Mouse (Mus musculus) hindbrain, embryonic 10.5 days (tissue): Measurements from ENCODE around the gene Rap1b. TPM values are rescaled to one million over a fixed set of nuclear protein-coding genes. Genes with fewer than 3 reads are reported as not detected.
A peak's percentile ranks its signal among the peaks of the same experiment; 100 is the strongest.
"Not testable (repeated sequence)": the region's sequence is repeated elsewhere in the genome, so short reads cannot be mapped to it uniquely, and the experiment has no call there.

Experiments
- DNase-seq: peaks from one replicate; pipeline ENCODE4 v3.0.0-alpha.2; 2017; ENCODE audit warnings: low spot score
- H3K27ac ChIP-seq: fragments of 300-500 bp; sonication (generic); 2 replicates; pipeline ENCODE4 v1.5.1; 2016; ENCODE audit warnings: mild to moderate bottlenecking, moderate library complexity
- H3K27me3 ChIP-seq: fragments of 300-500 bp; sonication (generic); 2 replicates; pipeline ENCODE4 v1.6.1; 2016; ENCODE audit warnings: mild to moderate bottlenecking; ENCODE audit not compliant: poor library complexity, insufficient read depth, severe bottlenecking
- H3K36me3 ChIP-seq: fragments of 300-500 bp; sonication (generic); 2 replicates; pipeline ENCODE4 v1.6.1; 2016; ENCODE audit warnings: mild to moderate bottlenecking, moderate library complexity
- H3K4me1 ChIP-seq: fragments of 300-500 bp; sonication (generic); replicated peaks from 2 replicates; pipeline ENCODE4 v1.6.1; 2016; ENCODE audit warnings: mild to moderate bottlenecking
- H3K4me3 ChIP-seq: fragments of 300-500 bp; sonication (generic); 2 replicates; pipeline ENCODE4 v1.5.1; 2016; ENCODE audit warnings: mild to moderate bottlenecking, moderate library complexity
- H3K9me3 ChIP-seq: fragments of 300-500 bp; sonication (generic); 2 replicates; pipeline ENCODE4 v1.6.1; 2016; ENCODE audit warnings: mild to moderate bottlenecking, moderate library complexity
- WGBS: fragments of 180-500 bp; shearing (Covaris S2); methylation state at CpG from one replicate; pipeline ENCODE4 v1.1.7; 2016; 5-methylcytosine and 5-hydroxymethylcytosine counted together
- polyA plus RNA-seq: library from polyadenylated mRNA; unstranded; fragments of >200 nt; fragmentation: Nextera tagmentation; extraction: Ambion mirVana; gene quantifications from 2 replicates; pipeline ENCODE4 v1.2.1, GENCODE M21; 2016

Gene Rap1b
- polyA plus RNA-seq, result 131 and 147 TPM in 2 replicates

GRCm38 (mm10) chr10:117845597-117846259 is at the start of gene Rap1b:
TSS of gene Rap1b (minus strand) at chr10:117846035.
- peak; percentile 95 for DNase-seq
- Histone ChIP-seq H3K4me1 (peaks cover 30% of the 10 kb centered on the region), H3K27ac (peak within 1 kb of the TSS; percentile 95), H3K27me3 (no peaks in the 10 kb centered on the region; the same call in 1 of the 2 replicates), H3K36me3 (no peaks in the 10 kb centered on the region), H3K4me3 (peak within 1 kb of the TSS; percentile 82), H3K9me3 (no peaks in the 10 kb centered on the region)
- under 1% methylated on average over 112 of the region's 112 CpGs for WGBS

DNA sequence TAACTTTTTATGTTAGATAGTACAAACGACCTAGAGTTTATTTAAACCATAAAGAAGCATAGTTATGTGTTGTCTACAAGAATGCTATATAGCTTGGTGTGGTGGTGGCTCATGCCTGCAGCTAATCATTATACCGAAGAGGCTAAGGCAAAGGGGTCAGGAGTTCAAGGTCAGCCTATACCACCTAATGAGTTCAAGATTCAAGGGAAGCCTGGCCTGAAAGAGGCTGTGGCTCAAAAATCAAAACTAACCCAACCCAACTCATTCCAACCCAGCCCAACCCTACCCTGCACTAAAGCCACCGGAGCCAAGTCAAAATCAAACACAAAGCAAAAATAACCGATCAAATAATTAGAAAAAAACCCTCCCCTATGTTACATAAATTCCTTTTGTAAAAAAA is 49.4 kb upstream of the Rap1b start:
- Histone ChIP-seq H3K27ac (no peak overlapping the region), H3K4me1 (peaks cover 10% of the 10 kb centered on the region), H3K27me3 (no peaks in the 10 kb centered on the region), H3K9me3 (no peaks in the 10 kb centered on the region), H3K4me3 (no peak overlapping the region), H3K36me3 (no peaks in the 10 kb centered on the region)
- no peak for DNase-seq
- WGBS, result 77% methylated on average over 4 of the region's 4 CpGs

GRCm38 (mm10) chr10:117894114-117895035 is 48.5 kb upstream of the Rap1b start:
- H3K27me3 ChIP-seq, result no peaks in the 10 kb centered on the region
- no peaks in the 10 kb centered on the region for H3K9me3 ChIP-seq
- H3K4me3 ChIP-seq, result no peak overlapping the region
- WGBS, result 91% methylated on average over 17 of the region's 17 CpGs
- no peaks in the 10 kb centered on the region for H3K36me3 ChIP-seq
- H3K4me1 ChIP-seq, result peaks cover 11% of the 10 kb centered on the region
- no peak overlapping the region for H3K27ac ChIP-seq
- DNase-seq, result no peak

DNA sequence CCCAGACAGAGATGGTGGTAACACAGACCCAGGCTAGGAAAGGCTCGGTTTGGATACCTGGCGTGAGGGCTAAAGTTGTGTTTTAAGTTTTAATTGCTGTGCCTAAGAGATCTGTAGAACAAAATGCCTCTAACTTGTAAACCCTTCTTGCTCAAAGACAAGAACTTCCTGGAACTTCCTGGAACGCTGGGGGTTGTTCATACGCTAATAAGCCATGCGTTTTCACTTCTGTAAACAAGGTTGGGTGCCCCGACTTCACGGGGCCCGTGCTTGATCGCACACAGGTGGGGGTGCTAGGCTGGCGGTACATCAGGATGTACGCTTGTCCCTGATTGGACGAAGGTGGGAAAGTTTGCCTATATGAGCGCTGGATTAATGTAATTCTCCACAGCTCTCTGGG is 47.3 kb upstream of the Rap1b start:
- 57% methylated on average over 13 of the region's 13 CpGs for WGBS
- peaks cover 11% of the 10 kb centered on the region for H3K4me1 ChIP-seq
- H3K36me3 ChIP-seq, H3K27ac ChIP-seq, H3K27me3 ChIP-seq, H3K9me3 ChIP-seq, H3K4me3 ChIP-seq, DNase-seq: not testable (repeated sequence)

DNA sequence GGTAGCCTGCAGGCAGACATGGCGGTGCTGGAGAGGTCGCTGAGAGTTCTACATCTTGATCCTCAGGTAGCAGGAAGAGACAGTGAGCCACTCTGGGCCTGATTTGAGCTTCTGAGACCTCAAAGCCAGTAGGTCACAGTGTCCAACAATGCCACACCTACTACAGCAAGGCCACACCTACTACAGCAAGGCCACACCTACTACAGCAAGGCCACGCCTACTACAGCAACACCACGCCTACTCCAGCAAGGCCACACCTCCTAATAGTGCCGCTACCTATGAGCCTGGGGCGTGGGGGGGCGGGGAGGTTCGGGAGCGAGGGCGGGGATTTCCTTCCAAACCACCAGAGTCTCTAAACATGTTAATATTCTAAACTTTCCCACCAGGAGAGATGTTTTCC is 45.5 kb upstream of the Rap1b start:
- no peaks in the 10 kb centered on the region for H3K9me3 ChIP-seq
- H3K27me3 ChIP-seq, result no peaks in the 10 kb centered on the region
- H3K4me3 ChIP-seq, result no peak overlapping the region
- H3K4me1 ChIP-seq, result peaks cover 6% of the 10 kb centered on the region; the same call in 1 of the 2 replicates
- no peak for DNase-seq
- WGBS, result 79% methylated on average over 10 of the region's 10 CpGs
- no peak overlapping the region for H3K27ac ChIP-seq
- no peaks in the 10 kb centered on the region for H3K36me3 ChIP-seq

- Histone ChIP-seq H3K27ac (no peak overlapping the region), H3K36me3 (no peaks in the 10 kb centered on the region), H3K9me3 (no peaks in the 10 kb centered on the region), H3K4me1 (peaks cover 4% of the 10 kb centered on the region; the same call in 1 of the 2 replicates), H3K27me3 (no peaks in the 10 kb centered on the region), H3K4me3 (no peak overlapping the region)
- DNase-seq, result no peak
- 92% methylated on average over 15 of the region's 15 CpGs for WGBS
These were observed 43.0 kb upstream of the Rap1b start for GRCm38 (mm10) chr10:117888822-117889221.

DNA sequence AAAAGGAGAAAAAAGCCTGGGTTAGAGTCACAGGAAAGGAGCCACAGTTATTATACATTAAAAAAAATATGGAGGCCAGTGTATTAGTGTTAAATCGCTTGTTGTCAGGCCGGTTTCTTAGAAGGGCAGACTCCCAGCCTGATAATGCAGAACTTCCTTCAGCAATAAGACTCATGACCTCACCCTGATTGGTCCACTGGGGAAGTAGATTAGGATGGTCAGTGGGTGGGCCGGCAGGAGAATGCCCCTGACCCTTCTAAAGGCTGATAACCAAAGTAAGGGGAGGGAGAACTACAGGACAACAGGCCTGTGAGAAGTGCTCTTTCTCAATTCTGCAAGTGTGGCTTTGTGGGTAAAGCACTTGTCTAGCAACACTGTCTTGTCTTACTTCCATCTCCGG is 39.5 kb upstream of the Rap1b start:
- Histone ChIP-seq H3K27me3 (no peaks in the 10 kb centered on the region), H3K9me3 (no peaks in the 10 kb centered on the region), H3K4me1 (peaks cover 4% of the 10 kb centered on the region; the same call in 1 of the 2 replicates), H3K36me3 (no peaks in the 10 kb centered on the region), H3K27ac (no peak overlapping the region), H3K4me3 (no peak overlapping the region)
- DNase-seq, result no peak
- 69% methylated on average over 4 of the region's 4 CpGs for WGBS

- Histone ChIP-seq H3K27ac (no peak overlapping the region), H3K27me3 (no peaks in the 10 kb centered on the region), H3K36me3 (no peaks in the 10 kb centered on the region), H3K9me3 (no peaks in the 10 kb centered on the region), H3K4me3 (no peak overlapping the region), H3K4me1 (peaks cover 4% of the 10 kb centered on the region; the same call in 1 of the 2 replicates)
- 93% methylated on average over 5 of the region's 5 CpGs for WGBS
- DNase-seq, result no peak
These were observed 38.9 kb upstream of the Rap1b start for GRCm38 (mm10) chr10:117884760-117885159.

- Histone ChIP-seq H3K36me3 (no peaks in the 10 kb centered on the region), H3K4me1 (no peaks in the 10 kb centered on the region), H3K9me3 (no peaks in the 10 kb centered on the region), H3K27ac (no peak overlapping the region), H3K4me3 (no peak overlapping the region), H3K27me3 (no peaks in the 10 kb centered on the region)
- DNase-seq, result no peak
- WGBS, result 88% methylated on average over 8 of the region's 8 CpGs
These were observed 37.6 kb upstream of the Rap1b start for GRCm38 (mm10) chr10:117883438-117883837.

DNA sequence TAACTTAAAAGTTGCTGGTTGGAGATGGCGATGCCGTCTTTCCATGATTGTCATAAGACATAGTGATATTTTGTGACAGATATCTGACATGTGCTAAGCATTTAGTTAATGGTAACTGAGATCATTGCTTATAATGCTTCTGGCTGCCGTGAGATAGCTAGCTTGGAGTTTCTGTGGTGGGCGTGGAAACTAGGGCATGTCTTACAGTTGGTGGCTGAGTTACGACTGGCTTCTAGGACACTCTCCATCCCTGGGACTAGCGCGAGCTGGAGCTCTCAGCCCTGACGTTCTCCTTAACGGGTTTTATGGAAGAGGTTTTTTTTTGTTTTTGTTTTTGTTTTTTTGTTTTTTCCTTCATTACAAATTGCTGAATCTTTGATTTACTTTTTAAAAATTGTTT is 32.8 kb upstream of the Rap1b start:
- Histone ChIP-seq H3K27ac (no peak overlapping the region), H3K4me1 (no peaks in the 10 kb centered on the region), H3K27me3 (no peaks in the 10 kb centered on the region), H3K36me3 (no peaks in the 10 kb centered on the region), H3K4me3 (no peak overlapping the region), H3K9me3 (no peaks in the 10 kb centered on the region)
- WGBS, result 92% methylated on average over 9 of the region's 9 CpGs
- DNase-seq, result no peak

- no peak for DNase-seq
- Histone ChIP-seq H3K4me3 (no peak overlapping the region), H3K27ac (no peak overlapping the region), H3K9me3 (no peaks in the 10 kb centered on the region), H3K36me3 (no peaks in the 10 kb centered on the region), H3K27me3 (no peaks in the 10 kb centered on the region), H3K4me1 (no peaks in the 10 kb centered on the region)
- 85% methylated on average over 8 of the region's 8 CpGs for WGBS
These were observed 31.0 kb upstream of the Rap1b start for GRCm38 (mm10) chr10:117876801-117877200.

DNA sequence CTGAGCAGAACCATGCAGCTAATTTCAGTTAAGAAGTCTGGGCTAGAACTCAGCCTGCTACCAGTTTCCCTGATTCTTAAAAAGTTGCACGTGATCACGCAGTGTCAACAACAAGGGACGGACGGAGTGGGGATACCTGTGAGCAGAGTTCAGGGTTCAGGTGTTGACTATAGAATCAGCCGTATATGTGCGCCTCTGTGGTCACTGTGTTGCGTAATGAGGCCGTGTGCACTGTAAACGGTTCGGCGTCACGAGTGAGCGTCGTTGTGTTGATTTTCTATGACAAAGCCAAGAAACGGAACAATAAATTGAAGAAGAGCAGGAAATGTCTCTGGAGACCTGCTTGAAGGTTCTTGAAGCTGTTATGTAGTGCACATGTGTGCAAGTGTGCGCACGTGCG is 30.6 kb upstream of the Rap1b start:
- H3K4me3 ChIP-seq, result no peak overlapping the region
- H3K27me3 ChIP-seq, result no peaks in the 10 kb centered on the region
- WGBS, result 93% methylated on average over 18 of the region's 18 CpGs
- no peak overlapping the region for H3K27ac ChIP-seq
- no peak for DNase-seq
- no peaks in the 10 kb centered on the region for H3K4me1 ChIP-seq
- H3K9me3 ChIP-seq, result no peaks in the 10 kb centered on the region
- H3K36me3 ChIP-seq, result no peaks in the 10 kb centered on the region

- Histone ChIP-seq H3K27ac (no peak overlapping the region), H3K4me1 (no peaks in the 10 kb centered on the region), H3K36me3 (no peaks in the 10 kb centered on the region), H3K9me3 (no peaks in the 10 kb centered on the region), H3K4me3 (no peak overlapping the region), H3K27me3 (no peaks in the 10 kb centered on the region)
- WGBS, result 82% methylated on average over 10 of the region's 10 CpGs
- no peak for DNase-seq
These were observed 29.1 kb upstream of the Rap1b start for GRCm38 (mm10) chr10:117874936-117875335.
